Mouse (Mus musculus): ENCODE measurements at regions not wholly inside any gene's neighbourhood (a gene's known extent, or its start where the extent isn't known, plus 50 kb on each side); places are given as distances from the start of the nearest gene placed in this dataset.

- TF ChIP-seq CTCF (IDR thresholded peaks at IDR 0.05; ENCODE audit: low read depth, low read length), result no peak
- no peak for TF ChIP-seq GATA1 (IDR thresholded peaks at IDR 0.05; ENCODE audit: borderline replicate concordance, low read length)
- no peak for TF ChIP-seq POLR2AphosphoS5 (IDR thresholded peaks at IDR 0.05; ENCODE audit: insufficient replicate concordance, low read depth, low read length)
- TF ChIP-seq TAL1 (conservative IDR thresholded peaks at IDR 0.05; ENCODE audit: low read depth, low read length), result no peak
- TF ChIP-seq GATA2 (IDR thresholded peaks at IDR 0.05; ENCODE audit: borderline replicate concordance, low read depth, low read length), result no peak
Observed at GRCm38 (mm10) chr6:89160051-89160450, 202.4 kb downstream of the Plxna1 start.
